Mouse (Mus musculus) lung, postnatal 10 days (tissue): ENCODE results near the gene Kctd18.

Experiments used
- DNase-seq: peaks from one replicate; pipeline ENCODE4 v3.0.0; 2021

Kctd18 gene

GRCm38 (mm10) chr1:57989052-57989600, 29.6 kb downstream of the Kctd18 start:
- DNase-seq = peak; percentile 23

GRCm38 (mm10) chr1:57976860-57977259, 41.9 kb downstream of the Kctd18 start:
- no peak for DNase-seq

GRCm38 (mm10) chr1:57971588-57971987, 47.2 kb downstream of the Kctd18 start:
- DNase-seq = no peak

GRCm38 (mm10) chr1:57969327-57970271, 49.2 kb downstream of the Kctd18 start:
- DNase-seq = peak; percentile 98

- no peak for DNase-seq
These were observed 63.0 kb downstream of the Kctd18 start for GRCm38 (mm10) chr1:57955774-57956173.

- DNase-seq = no peak
These were observed 64.4 kb downstream of the Kctd18 start for GRCm38 (mm10) chr1:57954376-57954765.

- DNase-seq = no peak
These were observed 65.0 kb downstream of the Kctd18 start for GRCm38 (mm10) chr1:57953586-57954375.

- DNase-seq = no peak
These were observed 66.2 kb downstream of the Kctd18 start for GRCm38 (mm10) chr1:57952509-57952908.

GRCm38 (mm10) chr1:57949716-57950115, 69.0 kb downstream of the Kctd18 start:
- DNase-seq = no peak

- peak; percentile 13 for DNase-seq
These were observed 69.6 kb downstream of the Kctd18 start for GRCm38 (mm10) chr1:57949195-57949594.

GRCm38 (mm10) chr1:57947552-57948347, 71.0 kb downstream of the Kctd18 start:
- no peak for DNase-seq

- no peak for DNase-seq
These were observed 76.5 kb downstream of the Kctd18 start for GRCm38 (mm10) chr1:57942215-57942614.

GRCm38 (mm10) chr1:57941734-57942133, 77.0 kb downstream of the Kctd18 start:
- DNase-seq = no peak

GRCm38 (mm10) chr1:57941095-57941494, 77.7 kb downstream of the Kctd18 start:
- DNase-seq = no peak

GRCm38 (mm10) chr1:57940691-57941090, 78.1 kb downstream of the Kctd18 start:
- no peak for DNase-seq

GRCm38 (mm10) chr1:57934287-57934686, 84.5 kb downstream of the Kctd18 start:
- DNase-seq = no peak

- DNase-seq = peak; percentile 15
These were observed 100.2 kb downstream of the Kctd18 start for GRCm38 (mm10) chr1:57918567-57918966.

GRCm38 (mm10) chr1:57917342-57917741, 101.4 kb downstream of the Kctd18 start:
- DNase-seq = no peak

- no peak for DNase-seq
These were observed 107.2 kb downstream of the Kctd18 start for GRCm38 (mm10) chr1:57911561-57911960.

- no peak for DNase-seq
These were observed 112.4 kb downstream of the Kctd18 start for GRCm38 (mm10) chr1:57906312-57906711.

- peak; percentile 11 for DNase-seq
These were observed 112.8 kb downstream of the Kctd18 start for GRCm38 (mm10) chr1:57905912-57906311.
